Mouse (Mus musculus) limb, embryonic 12.5 days (tissue): ENCODE measurements around the gene Alg3. TPM values are rescaled to one million over a fixed set of nuclear protein-coding genes. Genes with fewer than 3 reads are reported as not detected.

Source experiments
- microRNA counts: library from miRNA; unstranded; fragments of <30 nt; microRNA quantifications from one replicate; lab custom pipeline; 2017
- microRNA-seq: library from miRNA; unstranded; fragments of <30 nt; microRNA quantifications from one replicate; pipeline ENCODE4, GENCODE M21; 2017
- polyA plus RNA-seq: library from polyadenylated mRNA; unstranded; fragments of >200 nt; fragmentation: Nextera tagmentation; extraction: Ambion mirVana; gene quantifications from 2 replicates; pipeline ENCODE4 v1.2.1, GENCODE M21; 2016

The Alg3 gene
- polyA plus RNA-seq, 1 experiment from 2014 or later: 35.5 TPM

MicroRNAs within 50 kb of the gene (microRNA counts, 519-probe panel; counts per million panel counts)
- 4,741 counts per million, percentile 41 among the panel's probes with 10 or more counts for microRNA mmu-miR-1224 (lab: Ali Mortazavi, UCI)

Small RNAs within 50 kb of the gene (microRNA-seq; reads per million reads assigned to microRNA genes)
- gene Mir1224: 0.93 reads per million

Other genes with a start within 250 kb of the Alg3 start
- gene Abcc5, start 185.3 kb downstream of the Alg3 start, polyA plus RNA-seq: 85.1 and 92.7 TPM in 2 replicates
- gene Eif2b5, start 112.9 kb downstream of the Alg3 start, polyA plus RNA-seq: 140 and 144 TPM in 2 replicates
- 27.8 and 35.3 TPM in 2 replicates for gene Dvl3, start 94.8 kb downstream of the Alg3 start, polyA plus RNA-seq
- gene Ap2m1, start 76.3 kb downstream of the Alg3 start, polyA plus RNA-seq: 616 and 634 TPM in 2 replicates
- 68.9 and 69.8 TPM in 2 replicates for gene Abcf3, start 63.2 kb downstream of the Alg3 start, polyA plus RNA-seq
- 0.93 and 1.2 TPM in 2 replicates for gene Vwa5b2, start 22.3 kb downstream of the Alg3 start, polyA plus RNA-seq
- 32.7 and 36.6 TPM in 2 replicates for gene Eef1akmt4, start 142 bp downstream of the Alg3 start, polyA plus RNA-seq
- not detected in 2 replicates for gene Gm49333, start 125 bp downstream of the Alg3 start, polyA plus RNA-seq
- gene Camk2n2, start 9.6 kb upstream of the Alg3 start, polyA plus RNA-seq: 1.1 and 1.2 TPM in 2 replicates
- 5.9 TPM in 2 replicates for gene Ece2, start 18.1 kb upstream of the Alg3 start, polyA plus RNA-seq
- 414 and 424 TPM in 2 replicates for gene Psmd2, start 39.9 kb upstream of the Alg3 start, polyA plus RNA-seq
- gene Eif4g1, start 56.6 kb upstream of the Alg3 start, polyA plus RNA-seq: 204 and 218 TPM in 2 replicates
- 5.3 and 7.4 TPM in 2 replicates for gene Fam131a, start 81.5 kb upstream of the Alg3 start, polyA plus RNA-seq
- gene Polr2h, start 105.9 kb upstream of the Alg3 start, polyA plus RNA-seq: 114 and 118 TPM in 2 replicates
- gene Clcn2, start 106.0 kb upstream of the Alg3 start, polyA plus RNA-seq: 31.1 and 31.9 TPM in 2 replicates
- gene Chrd, start 121.4 kb upstream of the Alg3 start, polyA plus RNA-seq: 5.0 and 5.1 TPM in 2 replicates
- gene Thpo, start 122.8 kb upstream of the Alg3 start, polyA plus RNA-seq: 0.48 and 0.56 TPM in 2 replicates